Mouse (Mus musculus) activated CD4-positive, CD25-positive, alpha-beta regulatory T cell (primary cell): Measurements from ENCODE around the gene Arhgap27. TPM values are rescaled to one million over a fixed set of nuclear protein-coding genes. Genes with fewer than 3 reads are reported as not detected.

Source experiments
- polyA plus RNA-seq, 2 experiments: library from polyadenylated mRNA; unstranded; fragments of 100-300 nt; shearing (Covaris generic); gene quantifications; one replicate each; pipeline ENCODE4 v1.2.1; 2017

Gene Arhgap27
- 10 to 100 TPM; 51.8 to 85.0 TPM for polyA plus RNA-seq

DNA sequence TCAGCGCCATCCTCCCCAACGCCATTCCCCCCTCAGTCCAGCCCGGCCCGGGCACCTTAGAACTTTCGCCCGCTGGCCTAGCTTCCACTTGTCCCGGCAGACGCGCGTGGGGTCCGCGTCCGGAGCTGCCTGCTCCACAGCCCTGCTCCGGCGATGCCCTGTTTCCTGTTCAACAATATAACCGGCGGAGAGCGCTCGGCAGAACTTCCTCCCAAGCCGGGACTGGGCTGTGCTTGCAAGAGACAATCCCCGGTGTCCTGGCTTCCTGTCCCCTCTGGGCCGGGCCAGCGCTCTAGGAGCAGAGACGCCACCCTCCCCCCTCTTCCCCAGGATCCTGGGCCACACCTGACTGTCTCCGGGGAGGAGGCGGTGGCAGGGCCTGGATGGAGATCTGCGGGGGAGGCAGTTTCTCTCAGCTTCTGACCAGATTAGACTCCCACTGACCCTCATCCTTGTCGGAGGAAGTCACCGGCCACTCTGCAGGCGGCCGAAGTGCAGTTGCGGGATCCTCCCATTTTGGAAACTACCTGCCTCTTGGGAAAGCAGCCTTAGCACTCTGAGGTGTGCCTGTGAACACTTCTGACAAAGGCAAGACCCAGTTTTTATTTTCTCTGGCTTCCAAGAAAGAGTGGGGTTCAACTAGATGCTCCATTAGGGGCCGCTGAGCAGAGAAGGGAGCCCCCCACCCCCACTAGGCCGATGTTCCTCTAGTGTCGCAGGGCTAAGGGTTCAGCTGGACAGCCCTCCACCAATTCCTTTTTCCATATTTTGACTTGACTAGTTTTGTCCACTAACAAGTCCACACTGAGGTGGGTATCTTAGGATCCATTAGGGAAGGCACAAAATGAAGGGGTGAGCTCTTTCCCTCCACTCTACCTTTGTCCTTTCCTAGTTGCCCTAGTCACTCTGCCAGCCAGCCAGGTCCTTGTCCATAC is at the start of gene Arhgap27:
Gene Arhgap27 (minus strand): TSS at position 479 of the 935 bp plus-strand sequence.

DNA sequence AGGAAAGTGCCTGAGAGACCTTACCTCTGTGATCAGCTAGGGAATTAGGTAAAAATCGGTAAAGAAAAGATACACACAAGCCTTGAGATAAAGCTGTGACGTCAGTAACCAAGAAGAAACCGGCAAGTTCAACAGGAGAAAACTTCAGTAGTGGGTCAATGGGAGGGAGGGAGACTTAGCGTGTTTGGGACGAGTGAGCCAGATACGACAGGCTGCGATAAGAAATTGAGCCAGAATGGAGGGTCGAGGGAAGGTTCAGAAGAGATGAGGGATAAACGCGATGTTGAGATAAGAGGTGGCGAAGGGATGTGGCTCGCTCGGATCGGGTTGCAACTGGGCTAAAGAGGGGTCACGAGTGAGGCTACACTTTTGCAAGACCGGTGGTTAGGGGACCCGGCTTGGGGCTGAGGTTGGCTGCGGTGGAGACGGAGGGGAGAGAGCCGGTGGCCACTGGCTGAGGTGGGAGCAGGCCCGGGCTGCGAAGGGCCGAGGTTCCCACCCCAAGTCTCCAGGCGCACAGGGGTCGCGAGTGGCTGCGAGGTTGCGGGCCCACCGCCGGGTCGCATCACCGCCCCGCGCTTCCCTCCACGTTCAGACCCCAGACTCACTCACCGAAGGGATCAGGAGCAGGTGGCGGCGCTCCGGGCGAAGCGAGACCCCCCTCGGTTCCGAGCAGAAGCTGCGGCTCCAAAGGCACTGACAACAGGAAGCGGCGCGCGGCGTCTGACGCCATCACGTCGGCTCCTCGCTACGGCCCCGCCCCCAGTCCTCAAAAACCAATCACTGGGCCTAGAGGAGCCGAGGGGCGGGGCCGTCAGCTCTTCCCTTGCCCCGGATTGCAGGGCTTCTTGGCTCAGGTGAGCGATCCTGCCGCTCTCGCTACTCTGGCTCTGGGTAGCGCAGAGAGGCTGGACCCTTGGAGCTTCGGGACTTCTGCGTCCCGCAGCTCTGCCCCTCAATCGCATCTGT is 48.8 kb upstream of the Arhgap27 start, which contains the start of gene Plekhm1:
Gene Plekhm1 (minus strand): TSS at position 707 of the 969 bp plus-strand sequence.

Other genes with a start within 250 kb of the Arhgap27 start
- 1 to 10 TPM; 5.2 to 5.4 TPM for gene Hexim1, start 247.5 kb downstream of the Arhgap27 start, polyA plus RNA-seq
- gene Hexim2, start 231.3 kb downstream of the Arhgap27 start, polyA plus RNA-seq: 1 to 10 TPM; 2.9 to 6.0 TPM
- gene Fmnl1, start 192.6 kb downstream of the Arhgap27 start, polyA plus RNA-seq: 100 to 1,000 TPM; 181 to 260 TPM
- gene 1700023F06Rik, start 155.1 kb downstream of the Arhgap27 start, polyA plus RNA-seq: not detected
- not detected for gene Spata32, start 145.3 kb downstream of the Arhgap27 start, polyA plus RNA-seq
- gene Map3k14, start 96.2 kb downstream of the Arhgap27 start, polyA plus RNA-seq: 10 to 100 TPM; 22.6 to 25.2 TPM
- gene Plekhm1, start 49.0 kb upstream of the Arhgap27 start, polyA plus RNA-seq: 10 to 100 TPM; 10.3 to 17.9 TPM
- under 1 TPM in 1 of 2 experiments, not detected in 1; 0.12 TPM for gene Lrrc37a, start 140.9 kb upstream of the Arhgap27 start, polyA plus RNA-seq